Mouse (Mus musculus): ENCODE measurements around the gene Pdyn.

The Pdyn gene

GRCm38 (mm10) chr2:129654233-129654950 is 45.3 kb downstream of the Pdyn start:
- DNase-seq (ENCODE audit: extremely low spot score), result no peak

GRCm38 (mm10) chr2:129653632-129654031 is 46.0 kb downstream of the Pdyn start:
- no peak for DNase-seq (ENCODE audit: extremely low spot score)

- no peak for DNase-seq (ENCODE audit: extremely low spot score)
Observed at GRCm38 (mm10) chr2:129652616-129653015, 47.0 kb downstream of the Pdyn start.
